Mouse (Mus musculus) heart, embryonic 12.5 days (tissue): ENCODE results near the gene Rftn2. TPM values are rescaled to one million over a fixed set of nuclear protein-coding genes. Genes with fewer than 3 reads are reported as not detected.
A peak's percentile ranks its signal among the peaks of the same experiment; 100 is the strongest.

Experiments used
- ATAC-seq: fragments of 200-750 bp; cut with Nextera tagmentation; 2 replicates; pipeline ENCODE4 v1.8.0; 2017; ENCODE audit warnings: moderate TSS enrichment, moderate library complexity; ENCODE audit not compliant: insufficient number of reproducible peaks, low FRiP score
- H3K27ac ChIP-seq: fragments of 300-500 bp; sonication (generic); 2 replicates; pipeline ENCODE4 v1.5.1; 2016; ENCODE audit warnings: mild to moderate bottlenecking, moderate library complexity; ENCODE audit not compliant: poor library complexity, severe bottlenecking
- H3K27me3 ChIP-seq: fragments of 300-500 bp; sonication (generic); replicated peaks from 2 replicates; pipeline ENCODE4 v1.6.1; 2016; ENCODE audit warnings: mild to moderate bottlenecking, moderate library complexity
- H3K36me3 ChIP-seq: fragments of 300-500 bp; sonication (generic); 2 replicates; pipeline ENCODE4 v1.6.1; 2016; ENCODE audit warnings: mild to moderate bottlenecking, moderate library complexity
- H3K4me1 ChIP-seq: fragments of 300-500 bp; sonication (generic); replicated peaks from 2 replicates; pipeline ENCODE4 v1.6.1; 2016; ENCODE audit warnings: mild to moderate bottlenecking
- H3K4me2 ChIP-seq: fragments of 300-500 bp; sonication (generic); 2 replicates; pipeline ENCODE4 v1.6.1; 2016; ENCODE audit warnings: mild to moderate bottlenecking, moderate library complexity
- H3K4me3 ChIP-seq: fragments of 300-500 bp; sonication (generic); 2 replicates; pipeline ENCODE4 v1.5.1; 2016; ENCODE audit warnings: mild to moderate bottlenecking
- H3K9ac ChIP-seq: fragments of 300-500 bp; sonication (generic); 2 replicates; pipeline ENCODE4 v1.6.1; 2016; ENCODE audit warnings: mild to moderate bottlenecking, moderate library complexity
- H3K9me3 ChIP-seq: fragments of 300-500 bp; sonication (generic); replicated peaks from 2 replicates; pipeline ENCODE4 v1.6.1; 2016; ENCODE audit warnings: mild to moderate bottlenecking, moderate library complexity
- WGBS: fragments of 180-500 bp; shearing (Covaris S2); methylation state at CpG from one replicate; pipeline ENCODE4 v1.1.7; 2016; 5-methylcytosine and 5-hydroxymethylcytosine counted together
- polyA plus RNA-seq: library from polyadenylated mRNA; unstranded; fragments of >200 nt; fragmentation: Nextera tagmentation; extraction: Ambion mirVana; gene quantifications from 2 replicates; pipeline ENCODE4 v1.2.1, GENCODE M21; 2016

The Rftn2 gene
- polyA plus RNA-seq, 1 experiment from 2014 or later: 6.5 TPM

DNA sequence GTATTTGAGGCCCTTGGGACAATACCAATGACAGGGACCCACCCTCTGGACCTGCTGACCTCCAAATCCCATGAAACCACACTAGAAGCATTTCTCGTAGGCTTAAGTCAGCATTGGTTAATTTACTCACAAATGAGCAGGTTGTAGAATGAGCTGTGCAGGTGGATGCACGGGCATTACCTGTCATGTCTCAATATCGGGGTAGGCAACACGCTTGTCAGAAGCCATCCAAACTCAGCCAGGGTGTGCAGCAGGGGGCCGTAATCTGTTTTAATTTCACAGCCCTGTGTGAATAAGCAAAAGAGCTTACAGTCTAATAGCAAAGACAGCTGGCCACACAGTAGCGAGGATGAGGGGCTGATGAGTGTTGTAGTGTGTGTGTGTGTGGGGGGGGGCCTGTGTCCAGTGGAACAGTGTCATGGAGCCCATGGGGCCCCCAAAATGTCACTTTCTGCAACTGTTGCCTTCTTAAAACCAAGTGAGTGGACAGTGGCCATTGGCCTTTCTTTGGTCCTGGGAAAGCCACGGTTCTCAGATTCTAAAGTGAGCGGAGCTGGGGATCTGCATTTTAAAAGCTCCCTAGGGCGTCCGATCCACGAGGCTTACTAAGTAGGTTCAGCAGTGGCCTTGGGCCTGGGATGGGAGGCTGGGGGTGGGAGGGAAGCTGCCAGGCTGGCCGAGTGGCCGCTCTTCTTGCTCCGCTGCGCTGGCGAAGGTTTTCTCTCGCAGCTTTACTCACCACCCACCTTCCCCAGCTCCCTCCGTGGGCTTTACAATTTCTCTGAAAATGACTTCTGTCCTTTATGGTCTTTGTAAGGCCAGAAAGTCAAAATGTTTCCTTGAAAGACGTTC is 32.3 kb downstream of the Rftn2 start:
- no peak overlapping the region for H3K9ac ChIP-seq
- 0 out of 2 replicates have a peak, but pooled peaks cover 3% of the 10 kb centered on the region for H3K36me3 ChIP-seq
- H3K27ac ChIP-seq: peak overlapping the region; percentile 37; the same call in 1 of the 2 replicates
- 59% methylated on average over 19 of the region's 19 CpGs for WGBS
- H3K27me3 ChIP-seq: no peaks in the 10 kb centered on the region
- ATAC-seq: no peak
- H3K4me1 ChIP-seq: peaks cover 29% of the 10 kb centered on the region
- H3K4me3 ChIP-seq: no peak overlapping the region
- H3K4me2 ChIP-seq: no peak overlapping the region
- no peaks in the 10 kb centered on the region for H3K9me3 ChIP-seq

DNA sequence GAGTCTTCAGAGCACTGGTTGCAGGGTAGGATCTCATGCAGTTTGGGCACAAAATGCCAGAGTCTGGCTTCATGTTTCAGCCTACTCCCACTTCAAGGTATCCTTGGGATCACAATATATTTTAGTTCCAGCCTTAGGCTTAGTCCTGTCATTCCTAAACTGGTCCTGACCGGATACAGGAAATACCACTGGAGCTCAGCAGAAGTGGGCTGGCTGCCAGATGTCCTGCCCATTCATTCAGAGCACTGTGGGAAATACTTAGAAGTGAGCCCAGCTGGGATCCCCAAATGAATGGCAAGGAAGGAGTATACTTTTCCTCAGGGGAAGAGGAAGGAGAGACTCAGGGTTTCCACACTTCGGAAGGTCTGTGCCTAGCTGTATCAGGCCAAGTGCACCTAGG is 33.3 kb downstream of the Rftn2 start:
- peak; percentile 86 for ATAC-seq
- peak overlapping the region; percentile 37 for H3K27ac ChIP-seq
- no peak overlapping the region for H3K4me2 ChIP-seq
- H3K27me3 ChIP-seq: no peaks in the 10 kb centered on the region
- H3K36me3 ChIP-seq: peaks cover 3% of the 10 kb centered on the region; the same call in 1 of the 2 replicates
- H3K9ac ChIP-seq: no peak overlapping the region
- H3K9me3 ChIP-seq: no peaks in the 10 kb centered on the region
- 49% methylated on average over 2 of the region's 2 CpGs for WGBS
- H3K4me3 ChIP-seq: no peak overlapping the region
- H3K4me1 ChIP-seq: peaks cover 24% of the 10 kb centered on the region

DNA sequence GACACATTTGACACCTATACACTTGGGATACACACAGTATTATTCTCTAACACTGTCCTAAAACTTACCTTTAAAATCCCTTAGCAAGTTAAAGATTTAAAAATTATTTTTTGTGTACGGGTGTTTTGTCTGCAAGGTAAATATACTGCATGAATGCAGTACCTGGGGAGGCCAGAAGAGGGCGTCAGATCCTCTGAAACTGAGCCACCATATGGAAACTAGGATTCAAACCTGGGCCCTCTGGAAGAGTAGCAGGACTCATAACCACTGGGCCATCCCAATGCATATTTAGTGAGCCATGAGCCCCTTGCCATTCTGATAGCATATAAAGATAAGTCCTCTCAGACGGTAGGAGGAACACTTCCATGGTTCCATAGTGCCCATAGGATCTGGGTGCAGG is 33.8 kb downstream of the Rftn2 start:
- Histone ChIP-seq H3K36me3 (peaks cover 3% of the 10 kb centered on the region; the same call in 1 of the 2 replicates), H3K9ac (no peak overlapping the region)

GRCm38 (mm10) chr1:55192015-55192414 is 34.6 kb downstream of the Rftn2 start:
- Histone ChIP-seq H3K4me1 (peaks cover 24% of the 10 kb centered on the region), H3K4me2 (peak overlapping the region; percentile 63), H3K36me3 (peaks cover 3% of the 10 kb centered on the region; the same call in 1 of the 2 replicates), H3K9ac (no peak overlapping the region), H3K4me3 (peak overlapping the region; percentile 31), H3K9me3 (no peaks in the 10 kb centered on the region), H3K27me3 (no peaks in the 10 kb centered on the region), H3K27ac (no peak overlapping the region; the same call in 1 of the 2 replicates)
- ATAC-seq: no peak
- 29% methylated on average over 8 of the region's 8 CpGs for WGBS

More for the DNA sequence above, 33.8 kb downstream of the Rftn2 start:
- peak overlapping the region; percentile 11; the same call in 1 of the 2 replicates for H3K27ac ChIP-seq
- peaks cover 24% of the 10 kb centered on the region for H3K4me1 ChIP-seq
- no peaks in the 10 kb centered on the region for H3K9me3 ChIP-seq
- WGBS: 40% methylated on average over 3 of the region's 3 CpGs
- H3K27me3 ChIP-seq: no peaks in the 10 kb centered on the region
- no peak overlapping the region for H3K4me2 ChIP-seq
- H3K4me3 ChIP-seq: no peak overlapping the region
- 0 out of 2 replicates have a peak, but pooled peaks have one; percentile 13 for ATAC-seq

DNA sequence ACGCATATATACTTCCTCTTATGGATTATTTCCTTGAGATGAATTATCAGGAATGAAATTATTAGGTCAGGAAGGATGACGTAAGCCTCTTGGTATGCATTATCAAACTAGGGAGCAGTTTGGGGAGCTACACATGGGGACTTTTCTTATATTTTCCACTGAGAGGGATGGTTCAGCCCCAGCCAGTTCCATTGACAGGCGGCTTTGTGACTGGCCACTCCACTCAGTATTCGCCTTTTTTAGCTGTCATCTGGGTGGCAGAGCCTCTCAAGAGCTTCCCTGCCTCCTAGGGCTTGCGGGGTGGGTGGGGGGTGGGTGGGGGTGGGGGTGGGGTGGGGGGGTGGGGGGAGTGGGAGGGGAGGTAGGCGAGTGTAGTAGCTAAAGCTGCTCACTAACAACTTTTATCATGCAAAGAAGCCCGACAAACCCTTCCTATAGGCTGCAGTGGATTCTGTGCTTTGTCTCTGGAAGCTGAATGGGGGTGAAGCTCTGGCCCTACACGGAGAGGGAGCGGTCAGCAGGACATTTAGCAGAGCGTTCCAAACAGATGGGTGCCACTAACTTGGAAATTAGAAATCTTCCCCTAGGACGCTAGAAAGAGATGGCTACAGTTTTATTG is 39.9 kb downstream of the Rftn2 start:
- H3K4me2 ChIP-seq: peak overlapping the region; percentile 50
- H3K4me3 ChIP-seq: no peak overlapping the region
- 0 out of 2 replicates have a peak, but pooled peaks cover 3% of the 10 kb centered on the region for H3K9me3 ChIP-seq
- no peak overlapping the region for H3K27ac ChIP-seq
- 0 out of 2 replicates have a peak overlapping the region, but pooled peaks have one; percentile 6 for H3K9ac ChIP-seq
- H3K36me3 ChIP-seq: peaks cover 8% of the 10 kb centered on the region
- H3K27me3 ChIP-seq: no peaks in the 10 kb centered on the region
- WGBS: 29% methylated on average over 11 of the region's 11 CpGs
- peaks cover 5% of the 10 kb centered on the region for H3K4me1 ChIP-seq
- no peak for ATAC-seq

DNA sequence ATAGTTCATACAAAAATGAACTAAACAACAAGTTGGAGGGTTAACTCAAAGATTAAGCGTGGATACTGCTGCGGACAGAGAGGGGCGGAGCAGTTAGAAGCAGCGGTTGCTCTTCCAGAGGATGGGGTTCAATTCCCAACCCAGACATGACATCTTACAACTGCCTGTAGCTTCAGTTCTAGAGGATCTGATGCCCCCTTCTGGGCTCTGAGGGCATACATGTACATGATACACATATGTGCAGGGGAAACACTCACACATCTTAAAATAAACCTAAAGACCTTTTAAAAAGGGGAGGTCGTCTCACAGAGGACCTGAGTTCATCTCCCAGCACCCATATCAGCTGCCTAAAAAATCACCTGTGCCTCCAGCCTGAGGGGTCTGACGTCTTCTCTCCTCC is 40.9 kb downstream of the Rftn2 start:
- Histone ChIP-seq H3K27ac (no peak overlapping the region), H3K9me3 (peaks cover 7% of the 10 kb centered on the region), H3K9ac (no peak overlapping the region), H3K36me3 (peaks cover 17% of the 10 kb centered on the region), H3K4me2 (no peak overlapping the region), H3K4me3 (no peak overlapping the region), H3K27me3 (no peaks in the 10 kb centered on the region), H3K4me1 (peaks cover 5% of the 10 kb centered on the region)
- WGBS: 83% methylated on average over 6 of the region's 6 CpGs
- no peak for ATAC-seq

GRCm38 (mm10) chr1:55182392-55182791 is 44.2 kb downstream of the Rftn2 start:
- WGBS: 85% methylated on average over 5 of the region's 5 CpGs
- peaks cover 13% of the 10 kb centered on the region for H3K9me3 ChIP-seq
- H3K36me3 ChIP-seq: peaks cover 24% of the 10 kb centered on the region
- H3K9ac ChIP-seq: no peak overlapping the region
- H3K4me2 ChIP-seq: no peak overlapping the region
- no peaks in the 10 kb centered on the region for H3K27me3 ChIP-seq
- no peak overlapping the region for H3K27ac ChIP-seq
- no peak overlapping the region for H3K4me3 ChIP-seq
- H3K4me1 ChIP-seq: peaks cover 5% of the 10 kb centered on the region
- ATAC-seq: no peak

GRCm38 (mm10) chr1:55179917-55180566 is 46.5 kb downstream of the Rftn2 start:
- Histone ChIP-seq H3K9ac (no peak overlapping the region), H3K4me3 (no peak overlapping the region), H3K4me1 (no peaks in the 10 kb centered on the region), H3K36me3 (peaks cover 24% of the 10 kb centered on the region), H3K27me3 (no peaks in the 10 kb centered on the region), H3K27ac (no peak overlapping the region), H3K4me2 (no peak overlapping the region), H3K9me3 (peaks cover 11% of the 10 kb centered on the region)
- 75% methylated on average over 5 of the region's 5 CpGs for WGBS
- no peak for ATAC-seq

GRCm38 (mm10) chr1:55174558-55175034 is 52.0 kb downstream of the Rftn2 start:
- Histone ChIP-seq H3K27ac (no peak overlapping the region), H3K36me3 (peaks cover 15% of the 10 kb centered on the region; the same call in 1 of the 2 replicates), H3K27me3 (no peaks in the 10 kb centered on the region), H3K4me3 (no peak overlapping the region), H3K9me3 (0 out of 2 replicates have a peak, but pooled peaks cover 2% of the 10 kb centered on the region), H3K9ac (no peak overlapping the region), H3K4me2 (no peak overlapping the region), H3K4me1 (no peaks in the 10 kb centered on the region)
- ATAC-seq: no peak
- 27% methylated on average over 3 of the region's 3 CpGs for WGBS

- Histone ChIP-seq H3K27ac (no peak overlapping the region), H3K27me3 (no peaks in the 10 kb centered on the region), H3K9me3 (peaks cover 2% of the 10 kb centered on the region; the same call in 1 of the 2 replicates), H3K36me3 (peaks cover 20% of the 10 kb centered on the region), H3K4me1 (no peaks in the 10 kb centered on the region), H3K4me3 (no peak overlapping the region), H3K9ac (no peak overlapping the region), H3K4me2 (no peak overlapping the region)
- no peak for ATAC-seq
- WGBS: 81% methylated on average over 10 of the region's 10 CpGs
These were observed 52.6 kb downstream of the Rftn2 start for GRCm38 (mm10) chr1:55173720-55174557.
